Mouse (Mus musculus) adrenal gland, adult 2 months (tissue): ENCODE data around the gene Fndc3c1. TPM values are rescaled to one million over a fixed set of nuclear protein-coding genes. Genes with fewer than 3 reads are reported as not detected.
"Not testable (repeated sequence)": the region's sequence is repeated elsewhere in the genome, so short reads cannot be mapped to it uniquely, and the experiment has no call there.

Experiments used
- DNase-seq: peaks from one replicate; pipeline ENCODE4 v3.0.0; 2021
- long read RNA-seq: library from polyadenylated mRNA; stranded (forward); transcript quantifications from one replicate; pipeline ENCODE4 v2.0.0, GENCODE M21; 2021
- microRNA-seq, 2 experiments: library from miRNA; unstranded; fragments of <30 nt; microRNA quantifications; one replicate each; pipeline ENCODE4 v1.2.0; 2021
- polyA plus RNA-seq: library from polyadenylated mRNA; depleted of rRNA; stranded (reverse); fragments of >200 nt; gene quantifications from 2 replicates; pipeline ENCODE4 v1.2.3, GENCODE M21; 2012; rRNA removed
- total RNA-seq, 2 experiments: library from RNA; stranded (reverse); gene quantifications; 2 replicates each; pipeline ENCODE4 v1.2.3; 2021

The Fndc3c1 gene
- total RNA-seq (under 1 TPM; 0.12 to 0.28 TPM), polyA plus RNA-seq (0.03 TPM in 1 of 2 replicates, not detected in the other)
- long read RNA-seq: 0 reads

DNA sequence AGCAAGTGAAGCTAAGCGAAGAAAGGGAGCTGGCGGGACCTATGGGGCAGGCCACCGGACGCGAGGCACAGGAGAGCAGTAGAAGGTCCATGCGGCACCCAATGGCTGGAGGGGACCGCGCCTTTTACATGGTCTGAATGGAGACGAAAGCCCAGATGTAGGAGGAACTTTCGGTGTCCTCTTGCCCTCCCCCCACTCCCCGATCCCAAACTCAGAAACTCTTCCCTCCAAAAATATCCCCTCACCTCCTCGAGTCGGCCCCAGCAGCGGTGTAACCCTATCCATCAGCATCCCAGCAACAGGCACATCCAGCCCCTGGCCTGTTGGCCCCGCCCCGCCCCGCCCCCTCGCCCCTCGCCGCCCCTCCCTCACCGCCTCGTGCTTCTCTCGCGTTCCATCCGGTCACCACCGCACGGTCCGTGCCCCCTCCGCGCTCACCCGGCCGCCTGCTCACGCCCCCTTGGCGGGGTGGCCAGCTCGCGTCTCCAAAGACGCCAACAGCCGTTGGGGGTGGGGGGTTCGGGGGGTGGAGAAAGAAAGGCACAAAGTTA is at the start of gene Fndc3c1:
TSS of gene Fndc3c1 (minus strand) at position 301 of the 551 bp plus-strand sequence.
- DNase-seq: no peak

DNA sequence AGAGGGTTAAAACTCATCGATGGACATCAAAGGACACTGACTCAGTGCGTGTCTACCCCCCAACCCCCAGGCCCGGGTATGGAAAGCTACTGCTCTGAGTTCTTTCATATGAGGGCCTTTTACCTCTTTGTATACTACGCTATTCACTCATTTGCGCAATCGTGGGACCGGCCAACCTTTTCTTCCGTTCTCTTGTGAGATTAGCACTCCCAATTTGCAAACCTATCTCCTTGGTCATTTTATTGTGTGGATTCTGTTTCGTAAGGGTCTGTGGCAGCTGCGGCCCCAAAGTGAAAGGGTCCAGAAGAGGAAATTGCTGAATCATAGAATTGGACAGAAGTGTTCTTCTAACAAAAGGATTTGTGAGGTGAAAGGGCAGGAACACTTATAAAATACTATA is 1.2 kb upstream of the Fndc3c1 start:
- DNase-seq: no peak

DNA sequence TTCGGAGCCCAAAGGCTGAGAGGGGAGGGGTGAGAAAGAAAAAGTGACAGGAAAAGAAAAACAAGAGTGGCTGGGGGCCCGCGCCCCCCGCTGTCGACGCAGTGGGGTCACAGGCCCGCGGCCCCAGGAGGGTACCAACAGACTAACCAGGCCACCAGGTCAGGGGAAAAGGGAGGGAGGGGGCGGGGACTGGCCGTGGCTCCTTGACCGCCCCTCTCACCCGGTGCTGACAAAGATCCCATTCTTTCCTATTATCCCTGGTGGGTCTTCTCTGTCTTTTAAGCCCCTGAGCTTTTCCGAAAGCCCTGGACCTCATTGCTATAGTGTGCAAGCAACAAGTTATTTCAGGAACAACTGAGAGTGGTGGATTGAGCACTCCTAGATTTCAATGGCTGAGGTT is 470 bp upstream of the Fndc3c1 start:
- no peak for DNase-seq

- not testable (repeated sequence) for DNase-seq
These were observed 5.3 kb downstream of the Fndc3c1 start for GRCm38 (mm10) chrX:106479891-106480290.

- no peak for DNase-seq
These were observed 99.9 kb downstream of the Fndc3c1 start for GRCm38 (mm10) chrX:106385304-106385703.

GRCm38 (mm10) chrX:106380608-106381007 is 104.6 kb downstream of the Fndc3c1 start:
- no peak for DNase-seq

Small RNAs within 50 kb of the gene (microRNA-seq; reads per million reads assigned to microRNA genes)
- gene Gm27428: 0 reads per million in 2 experiments

Other genes with a start within 250 kb of the Fndc3c1 start
- gene Fnd3c2, start 230.0 kb downstream of the Fndc3c1 start, total RNA-seq: not detected
- not detected in 2 replicates for gene Fnd3c2, start 230.0 kb downstream of the Fndc3c1 start, polyA plus RNA-seq
- not detected for gene Gm5127, start 97.8 kb upstream of the Fndc3c1 start, total RNA-seq
- gene Gm5127, start 97.8 kb upstream of the Fndc3c1 start, polyA plus RNA-seq: not detected in 2 replicates
- gene Cysltr1, start 118.3 kb upstream of the Fndc3c1 start, total RNA-seq: 1 to 10 TPM in 1 of 2 experiments, under 1 TPM in 1; 0.78 to 1.2 TPM
- 0.18 and 0.26 TPM in 2 replicates for gene Cysltr1, start 118.3 kb upstream of the Fndc3c1 start, polyA plus RNA-seq